Mouse (Mus musculus): ENCODE measurements at regions not wholly inside any gene's neighbourhood (a gene's known extent, or its start where the extent isn't known, plus 50 kb on each side); places are given as distances from the start of the nearest gene placed in this dataset.
"Not testable (repeated sequence)": the region's sequence is repeated elsewhere in the genome, so short reads cannot be mapped to it uniquely, and the experiment has no call there.

DNA sequence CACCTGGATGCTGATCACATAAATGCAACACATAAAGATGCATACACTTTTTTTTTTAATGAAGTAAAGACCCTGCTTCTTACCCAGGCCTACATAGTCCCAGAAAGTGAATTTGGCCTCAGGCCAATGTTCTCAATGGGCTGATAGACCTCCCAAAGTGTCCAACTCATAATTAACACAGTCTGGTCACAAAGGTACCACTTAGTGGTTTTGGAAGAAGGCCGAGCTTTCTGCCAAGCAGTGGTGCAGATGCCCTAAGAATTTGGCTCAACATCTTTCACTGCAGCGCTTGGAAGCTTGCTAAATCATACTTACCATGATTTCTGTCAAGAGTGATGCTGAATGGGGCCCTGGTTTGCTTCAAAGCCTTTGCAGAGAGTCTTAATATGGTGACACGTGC, 706.4 kb upstream of the Rag2 start:
- ATAC-seq (replicated peaks; ENCODE audit: poor library complexity, severe bottlenecking), result no peak

DNA sequence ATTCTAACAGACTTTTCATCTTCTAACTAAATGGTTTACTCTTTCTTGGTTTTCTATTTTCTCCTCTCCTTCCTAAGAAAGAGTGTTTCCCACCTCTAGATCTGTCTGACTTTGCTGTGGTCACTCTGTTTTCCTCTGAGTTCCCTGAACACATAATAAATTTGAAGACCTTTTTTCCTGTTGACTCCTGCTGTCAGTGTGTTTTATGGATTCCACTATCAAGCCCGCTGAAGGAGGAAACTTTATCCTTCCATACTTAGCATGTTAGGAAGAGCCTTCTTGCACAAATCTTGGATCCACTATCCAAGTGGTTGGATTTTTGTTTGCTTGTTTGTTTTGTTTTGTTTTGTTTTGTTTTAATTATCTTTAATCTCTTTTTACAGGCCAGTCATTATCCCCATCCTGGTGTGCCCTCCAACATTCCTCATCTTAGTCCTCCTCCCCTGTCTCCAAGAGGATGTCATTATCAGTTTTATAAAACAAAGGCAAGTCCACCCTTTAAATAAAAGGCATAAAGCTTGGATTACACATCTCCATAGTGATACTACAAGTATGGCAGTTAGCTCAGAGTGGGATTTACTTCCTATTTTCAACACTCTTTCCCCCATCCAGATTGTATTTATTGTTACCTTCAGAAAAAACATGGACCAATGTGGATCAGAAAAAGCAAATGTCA, 704.8 kb upstream of the Rag2 start:
- ATAC-seq (replicated peaks; ENCODE audit: poor library complexity, severe bottlenecking), result no peak

DNA sequence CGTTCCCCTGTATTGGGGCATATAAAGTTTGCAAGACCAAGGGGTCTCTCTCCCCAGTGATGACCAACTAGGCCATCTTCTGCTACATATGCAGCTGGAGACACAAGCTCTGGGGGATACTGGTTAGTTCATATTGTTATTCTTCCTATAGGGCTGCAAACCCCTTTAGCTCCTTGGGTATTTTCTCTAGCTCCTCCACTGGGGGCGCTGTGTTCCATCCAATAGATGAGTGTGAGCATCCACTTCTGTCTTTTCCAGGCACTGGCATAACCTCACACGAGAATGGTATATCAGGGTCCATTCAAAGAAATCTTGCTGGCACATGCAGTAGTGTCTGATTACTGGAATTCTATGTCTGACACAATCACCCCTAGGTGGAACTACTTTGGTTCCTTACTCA, 675.9 kb upstream of the Rag2 start:
- ATAC-seq (replicated peaks; ENCODE audit: poor library complexity, severe bottlenecking), result not testable (repeated sequence)

DNA sequence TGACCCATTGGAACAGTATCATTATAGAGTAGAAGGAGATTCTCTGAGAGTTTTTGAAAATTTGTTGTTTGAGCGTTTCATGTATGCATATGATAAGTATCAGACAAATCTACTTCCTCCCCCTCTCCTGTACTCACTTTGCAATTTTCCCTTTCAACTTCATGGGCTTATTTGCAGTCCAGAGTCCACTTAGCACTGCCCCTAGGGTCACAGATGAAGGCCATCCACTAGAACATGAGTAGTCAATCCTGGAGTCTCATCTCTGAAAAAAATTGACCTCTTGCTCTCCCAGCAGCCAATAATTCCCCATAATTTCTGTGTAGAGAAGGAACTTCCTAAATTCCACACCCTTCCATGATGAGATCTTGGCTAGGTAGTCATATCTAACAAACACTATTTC, 665.1 kb upstream of the Rag2 start:
- no peak for ATAC-seq (replicated peaks; ENCODE audit: poor library complexity, severe bottlenecking)

DNA sequence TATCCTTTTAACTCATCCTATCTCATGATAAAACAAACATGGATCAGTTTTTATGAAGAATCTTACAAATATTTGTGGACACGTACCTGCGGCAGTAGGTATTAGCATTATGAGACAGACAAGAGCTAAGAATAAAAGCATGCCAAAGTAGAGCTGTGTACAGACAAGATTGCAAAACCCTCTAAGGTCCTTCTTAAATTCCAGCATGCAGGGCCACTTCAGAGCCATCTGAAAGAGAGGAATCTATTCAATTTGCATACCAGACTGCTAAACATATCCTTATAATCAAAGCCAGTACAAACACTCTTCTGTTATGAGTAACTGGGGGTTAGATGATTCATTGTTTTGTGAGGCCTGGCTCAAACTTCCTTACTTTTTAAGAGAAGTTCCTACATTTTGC, 659.9 kb upstream of the Rag2 start:
- no peak for ATAC-seq (replicated peaks; ENCODE audit: poor library complexity, severe bottlenecking)

DNA sequence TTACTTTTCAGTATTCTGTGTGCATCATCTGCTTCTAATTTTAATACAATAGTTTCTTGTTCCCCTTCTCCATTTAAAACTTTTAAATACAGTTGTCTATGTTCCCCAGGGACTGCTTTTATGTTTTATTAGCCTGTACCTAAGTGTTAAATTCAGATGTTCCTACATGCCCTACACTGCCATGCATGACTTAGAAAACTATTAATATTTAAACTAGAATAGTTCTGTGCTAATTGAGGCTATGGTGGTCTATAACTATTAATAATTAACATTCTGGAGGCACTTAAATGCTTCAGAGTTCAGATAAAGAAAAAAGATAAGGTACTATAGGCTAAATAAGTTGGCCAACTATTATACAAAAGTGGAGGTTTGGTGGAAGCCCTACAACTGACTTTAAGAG, 647.3 kb upstream of the Rag2 start:
- no peak for ATAC-seq (replicated peaks; ENCODE audit: poor library complexity, severe bottlenecking)

DNA sequence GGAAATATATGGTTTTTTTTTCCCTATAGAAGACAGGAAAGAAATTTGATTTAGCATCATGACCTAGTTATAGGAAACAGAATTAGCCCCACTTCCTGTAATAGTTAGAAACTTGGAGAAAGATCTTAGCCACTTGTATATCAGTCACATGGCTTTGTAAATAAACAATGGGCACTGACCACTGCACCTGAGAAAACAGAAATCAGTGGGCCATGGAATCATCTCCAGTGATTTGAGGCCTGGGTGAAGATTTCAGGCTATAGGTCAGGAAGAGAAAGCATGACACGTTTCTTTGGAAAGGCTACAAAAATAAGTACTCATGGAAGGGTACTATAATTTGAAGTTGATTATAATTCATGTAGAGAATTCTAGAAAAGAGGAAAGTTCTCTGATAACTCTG, 642.2 kb upstream of the Rag2 start:
- ATAC-seq (replicated peaks; ENCODE audit: poor library complexity, severe bottlenecking), result no peak

DNA sequence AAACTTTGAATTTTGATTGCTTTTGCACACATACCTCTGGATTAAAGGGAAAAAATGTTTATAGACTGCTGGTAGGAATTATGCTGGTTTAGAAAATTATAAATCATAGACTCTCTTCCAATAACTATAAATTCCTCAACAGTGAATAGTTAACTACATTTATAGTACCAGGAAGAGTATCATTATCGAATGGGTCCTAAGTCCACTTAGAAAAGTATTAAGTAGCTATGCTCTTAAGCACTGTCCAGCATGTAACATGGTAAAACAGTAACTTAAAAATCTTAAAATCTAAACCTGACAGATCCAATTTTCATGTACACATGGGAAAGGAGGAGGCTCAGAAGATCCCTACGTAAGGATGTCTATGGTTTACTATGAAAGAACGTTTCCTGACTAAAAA, 609.2 kb upstream of the Rag2 start:
- ATAC-seq (replicated peaks; ENCODE audit: poor library complexity, severe bottlenecking), result no peak

DNA sequence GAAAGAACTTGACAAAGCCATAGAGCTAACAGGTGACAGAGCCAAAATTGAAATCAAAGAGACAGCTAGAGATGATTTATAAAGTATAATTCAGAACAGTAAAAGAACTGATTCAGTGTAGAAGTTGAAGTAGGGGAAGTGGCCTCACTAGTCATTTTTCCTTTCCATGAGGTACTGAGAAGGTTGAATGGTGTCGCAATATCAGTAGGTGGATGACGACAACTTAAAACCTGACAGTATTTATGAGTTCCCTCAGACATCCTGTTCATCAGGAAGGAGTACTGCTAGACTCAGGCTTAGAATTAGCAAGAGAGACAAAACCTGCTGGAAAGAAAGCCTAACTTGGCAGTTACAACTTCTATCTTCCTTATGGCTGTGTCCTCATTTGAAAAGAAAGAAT, 605.1 kb upstream of the Rag2 start:
- no peak for ATAC-seq (replicated peaks; ENCODE audit: poor library complexity, severe bottlenecking)

DNA sequence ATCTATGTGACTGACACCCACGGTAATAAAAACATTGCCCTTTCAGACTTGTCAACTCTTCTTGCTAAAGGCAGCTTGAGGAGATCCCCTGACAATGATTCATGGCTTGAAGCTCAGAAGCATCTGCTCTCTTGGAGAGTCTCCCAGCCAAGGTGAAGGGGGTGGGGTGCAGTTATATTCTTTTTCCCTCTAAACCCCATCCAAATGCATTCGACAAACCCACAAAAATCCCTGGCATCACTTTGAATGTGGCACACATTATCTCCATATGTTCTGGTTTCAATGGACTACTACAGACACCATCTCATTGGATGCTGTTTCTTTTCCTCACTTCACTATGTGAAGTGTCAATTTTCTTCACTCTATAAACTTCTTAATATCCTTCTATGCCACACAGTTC, 603.0 kb upstream of the Rag2 start:
- no peak for ATAC-seq (replicated peaks; ENCODE audit: poor library complexity, severe bottlenecking)

DNA sequence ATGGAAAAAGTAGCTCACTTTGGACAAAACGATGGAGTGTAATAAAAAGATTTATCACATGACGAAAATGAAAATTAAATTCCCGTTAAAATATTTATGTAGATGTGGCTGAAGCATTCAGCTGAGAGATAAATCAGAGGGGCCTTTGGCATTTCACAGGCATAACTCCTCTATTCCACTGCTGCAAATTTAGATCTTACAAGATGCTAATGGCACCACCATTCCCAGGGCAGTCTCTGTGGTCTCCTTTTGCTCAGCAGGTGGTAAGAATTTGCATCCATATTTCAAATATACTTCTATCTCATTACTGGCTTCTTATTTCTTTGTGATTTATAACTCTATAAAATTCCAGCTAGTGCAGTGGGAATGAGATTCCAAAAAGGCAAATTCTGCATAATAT, 581.5 kb upstream of the Rag2 start:
- no peak for ATAC-seq (replicated peaks; ENCODE audit: poor library complexity, severe bottlenecking)

DNA sequence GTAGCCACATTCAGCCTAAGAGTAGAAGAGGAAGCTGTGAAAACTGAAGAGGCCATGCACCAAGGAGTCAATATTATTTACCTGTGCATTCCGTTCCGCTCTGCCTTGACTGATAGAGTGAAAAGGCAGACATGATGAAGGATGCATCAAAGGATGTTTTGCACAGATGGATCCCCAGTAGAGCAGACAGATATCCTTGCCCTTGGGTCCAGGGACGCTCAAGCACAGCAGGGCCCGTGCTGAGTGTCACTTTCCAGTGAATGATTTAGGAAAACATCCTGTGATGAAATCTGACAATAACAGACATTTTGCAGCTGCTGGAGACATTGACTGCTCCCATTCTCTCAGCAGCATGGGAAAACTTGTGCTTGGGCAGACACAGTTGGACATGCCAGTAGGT, 561.6 kb upstream of the Rag2 start:
- no peak for ATAC-seq (replicated peaks; ENCODE audit: poor library complexity, severe bottlenecking)

DNA sequence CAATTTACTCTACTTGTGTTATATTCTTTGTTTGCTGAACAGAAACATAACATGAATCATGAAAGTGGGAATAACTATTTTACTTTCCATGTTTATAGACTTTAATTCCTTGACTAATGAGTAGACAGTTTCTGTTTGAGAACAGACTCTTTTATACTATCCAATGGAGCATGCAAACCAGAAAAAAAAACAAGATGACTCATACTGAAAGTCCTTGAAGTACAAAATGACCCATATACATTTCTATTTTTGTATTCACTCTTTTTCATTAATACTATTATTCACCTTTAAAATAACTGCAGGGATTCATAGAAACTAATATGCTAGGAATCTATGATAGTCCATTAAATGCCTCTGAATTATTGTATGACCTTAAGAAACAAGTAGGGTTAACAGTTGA, 549.5 kb upstream of the Rag2 start:
- no peak for ATAC-seq (replicated peaks; ENCODE audit: poor library complexity, severe bottlenecking)

DNA sequence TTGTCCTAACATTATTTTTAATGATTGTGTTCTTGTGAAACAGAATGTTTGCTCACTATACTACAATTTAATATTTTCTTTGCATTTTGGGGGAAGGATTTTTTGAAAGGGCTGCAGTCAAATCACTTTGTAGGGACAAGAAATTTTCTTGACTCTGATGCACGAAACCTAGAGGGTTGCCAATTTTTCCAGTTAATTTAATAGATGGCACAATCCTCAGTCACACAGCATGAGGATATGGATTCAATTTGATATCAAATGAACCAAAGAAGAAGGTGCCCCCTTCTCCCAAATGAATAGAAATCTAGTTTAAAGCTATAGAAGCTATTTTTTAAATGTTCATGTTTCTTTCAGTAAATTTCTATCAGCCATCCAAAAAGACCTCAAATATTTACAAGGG, 544.3 kb upstream of the Rag2 start:
- ATAC-seq (replicated peaks; ENCODE audit: poor library complexity, severe bottlenecking), result no peak

DNA sequence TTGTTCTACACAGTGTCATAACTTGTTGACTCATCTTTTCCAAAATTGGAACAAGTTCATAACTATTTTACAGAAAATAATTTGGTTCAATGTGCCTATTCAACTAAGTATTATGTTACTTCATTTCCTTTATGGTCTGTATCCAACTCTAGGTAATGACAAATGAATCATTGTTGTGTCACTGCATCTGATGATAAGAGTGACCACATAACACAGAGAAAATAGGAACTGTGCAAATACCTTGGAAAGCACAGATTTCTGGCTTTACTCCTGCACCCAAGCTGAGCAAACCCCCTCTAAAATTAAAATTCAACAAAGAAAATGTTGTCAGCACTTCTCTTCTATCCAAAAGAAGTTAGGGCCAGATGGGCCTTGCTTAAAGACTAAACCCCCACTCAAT, 540.7 kb upstream of the Rag2 start:
- ATAC-seq (replicated peaks; ENCODE audit: poor library complexity, severe bottlenecking), result no peak

DNA sequence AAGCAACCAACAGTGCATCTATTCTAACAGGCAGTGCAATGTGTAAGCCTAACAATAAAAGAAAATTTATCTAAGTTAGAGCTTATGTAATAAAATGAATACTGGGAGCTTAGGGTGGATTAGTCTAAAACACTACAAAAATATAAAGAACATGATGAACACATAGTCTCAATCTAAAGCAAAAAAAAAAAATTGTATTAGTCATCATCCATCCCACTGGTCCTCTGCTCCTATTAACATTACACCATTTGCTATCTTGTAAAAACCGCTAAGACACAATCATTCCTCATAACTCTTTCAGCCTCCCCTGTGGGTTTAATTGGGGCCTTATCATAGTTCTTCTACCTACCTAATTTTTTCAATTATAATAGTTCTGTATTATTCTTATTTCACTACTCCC, 539.9 kb upstream of the Rag2 start:
- no peak for ATAC-seq (replicated peaks; ENCODE audit: poor library complexity, severe bottlenecking)

DNA sequence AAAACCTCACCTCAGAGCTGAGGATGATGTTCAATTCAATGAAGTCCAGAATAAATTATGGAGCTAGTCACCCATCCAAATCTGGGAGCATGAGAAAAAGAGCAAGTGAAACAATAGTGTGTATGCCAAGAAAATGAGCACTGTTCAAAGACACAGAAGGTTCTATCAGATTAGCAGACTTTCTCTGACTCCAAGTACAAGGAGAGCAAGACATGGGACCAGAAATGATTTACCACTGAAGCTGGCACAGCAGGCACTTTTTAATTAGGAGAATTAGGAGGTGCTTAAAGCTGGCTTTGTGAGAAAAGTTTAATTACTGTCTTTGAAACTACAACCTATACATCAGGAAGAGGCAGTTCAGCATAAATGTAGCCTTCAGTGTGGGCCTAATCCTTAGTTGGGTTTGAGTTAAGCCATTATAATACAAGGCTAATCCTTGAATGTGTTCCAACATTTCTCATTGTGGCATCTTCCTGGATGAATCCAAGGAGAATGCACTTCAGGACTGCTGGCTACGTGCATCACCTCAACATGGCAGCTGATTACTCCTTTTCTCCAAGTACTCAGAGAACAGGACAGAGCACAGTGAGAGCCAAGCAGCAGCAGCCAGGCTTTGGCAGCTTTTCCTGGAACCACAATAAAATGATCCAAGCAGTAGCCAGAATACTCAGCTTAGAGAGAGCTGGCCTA, 517.2 kb upstream of the Rag2 start:
- no peak for ATAC-seq (replicated peaks; ENCODE audit: poor library complexity, severe bottlenecking)

DNA sequence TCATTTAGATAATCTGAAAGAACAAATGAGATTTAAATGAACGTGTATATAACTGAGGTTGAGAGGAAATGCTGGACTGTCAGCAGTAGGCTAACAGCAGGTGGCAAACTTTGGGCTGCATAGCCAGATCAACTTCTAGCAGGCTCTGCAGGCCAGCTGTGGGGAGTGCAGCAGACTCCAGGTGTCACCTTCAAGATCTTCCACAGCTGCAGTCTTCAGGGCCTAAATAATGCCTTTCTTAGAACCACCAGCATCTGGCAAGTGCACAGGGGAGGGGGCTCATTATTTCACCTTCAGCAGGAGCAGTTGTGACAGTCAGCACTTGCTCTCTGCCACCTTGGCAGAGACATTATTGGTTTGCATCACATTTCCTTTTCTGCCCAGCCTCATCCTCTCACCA, 487.7 kb upstream of the Rag2 start:
- ATAC-seq (replicated peaks; ENCODE audit: poor library complexity, severe bottlenecking), result no peak

DNA sequence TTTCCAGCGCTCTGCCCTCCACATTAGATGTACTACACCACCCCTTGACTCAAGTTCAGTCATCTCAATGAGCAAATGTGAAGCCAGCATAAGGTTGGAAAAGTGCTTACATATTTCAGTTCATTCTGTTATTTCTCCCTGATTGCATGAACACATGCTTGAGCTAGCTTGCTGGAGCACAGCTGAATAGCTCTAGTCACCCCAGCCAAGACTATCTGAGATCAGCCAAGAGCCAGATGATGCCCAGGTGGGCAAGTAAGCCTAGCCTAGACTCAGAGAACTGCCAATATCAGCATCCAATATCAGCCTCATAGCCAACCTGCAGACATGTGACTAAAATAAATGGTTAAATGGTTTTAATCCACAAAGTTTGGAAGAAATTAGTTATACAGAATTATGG, 484.6 kb upstream of the Rag2 start:
- no peak for ATAC-seq (replicated peaks; ENCODE audit: poor library complexity, severe bottlenecking)

DNA sequence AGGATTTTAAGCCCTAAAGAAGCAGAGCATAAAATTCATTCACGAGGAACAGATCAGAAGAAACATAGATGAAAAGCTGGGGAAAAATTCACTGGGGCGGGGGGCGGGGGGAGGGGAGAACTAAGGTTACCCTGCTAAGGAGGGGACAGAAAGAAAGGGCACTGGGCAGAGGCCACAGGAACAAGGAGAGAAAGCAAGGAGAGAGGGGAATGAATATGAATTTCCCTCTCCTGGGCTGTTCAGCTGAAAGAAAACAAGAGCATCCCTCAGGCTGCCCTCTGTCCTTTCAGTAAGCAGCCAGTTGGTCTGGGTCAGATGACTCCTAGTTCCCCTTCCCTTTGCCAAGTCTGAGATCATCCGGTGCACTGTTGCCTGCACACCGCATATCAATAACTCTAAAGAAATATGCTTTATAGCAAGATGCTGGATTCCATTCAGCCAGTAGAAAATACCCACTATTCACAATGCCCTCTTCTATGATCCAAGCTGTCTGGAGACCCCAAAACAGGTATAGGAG, 467.7 kb upstream of the Rag2 start:
- ATAC-seq (replicated peaks; ENCODE audit: poor library complexity, severe bottlenecking), result no peak

DNA sequence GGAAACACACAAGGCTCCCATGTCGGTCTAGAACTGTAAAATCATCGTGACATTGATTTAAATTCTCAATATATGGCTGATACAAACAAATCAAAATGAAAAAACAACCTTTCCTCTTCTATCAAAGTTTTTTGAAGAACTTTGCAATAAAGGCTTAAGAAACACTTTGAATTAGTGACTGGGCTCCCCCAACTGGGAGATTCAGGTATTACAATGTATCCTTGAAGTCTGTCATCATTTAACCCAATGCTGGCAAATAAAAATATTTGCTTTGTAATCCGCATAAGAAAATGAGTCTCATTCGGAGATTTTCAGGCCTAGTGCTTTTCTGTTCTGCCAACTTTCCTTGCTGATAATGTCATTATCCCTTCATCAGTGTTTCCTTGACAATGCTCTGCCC, 465.2 kb upstream of the Rag2 start:
- ATAC-seq (replicated peaks; ENCODE audit: poor library complexity, severe bottlenecking), result no peak

DNA sequence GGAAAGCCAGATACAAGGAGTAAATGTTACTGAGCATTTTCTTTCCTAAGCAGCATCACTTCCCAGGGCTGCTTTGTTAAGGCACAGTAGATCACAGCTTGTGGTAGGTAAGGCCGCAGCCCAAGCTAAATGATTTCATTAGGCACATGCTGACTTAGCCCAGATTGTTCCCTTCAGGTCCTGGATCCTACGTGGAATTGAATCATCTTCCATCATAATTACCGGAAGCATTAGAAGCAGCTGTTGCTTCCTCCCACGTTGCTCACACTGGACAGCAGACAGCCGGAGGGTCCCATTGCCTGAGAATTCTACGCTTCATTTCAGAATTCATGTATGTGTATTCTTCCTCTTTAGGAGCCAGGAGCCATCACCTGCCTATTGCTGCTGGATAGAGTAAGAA, 458.6 kb upstream of the Rag2 start:
- no peak for ATAC-seq (replicated peaks; ENCODE audit: poor library complexity, severe bottlenecking)
